Mouse (Mus musculus) liver, adult (tissue): ENCODE results near the gene Gcnt3.
A peak's percentile ranks its signal among the peaks of the same experiment; 100 is the strongest.

Experiments used
- GATA4 ChIP-seq: IDR thresholded peaks from 2 replicates; pipeline ENCODE4 v1.6.1; 2014; ENCODE audit warnings: mild to moderate bottlenecking, low read length; ENCODE audit not compliant: insufficient replicate concordance

The Gcnt3 gene

GRCm38 (mm10) chr9:70037988-70038387 lies at the start of gene Gcnt3:
Gene Gcnt3 (minus strand): TSS chr9:70038088.
- no peak for TF ChIP-seq GATA4

- no peak for TF ChIP-seq GATA4
Observed at GRCm38 (mm10) chr9:70087379-70087778, 49.5 kb upstream of the Gcnt3 start.

GRCm38 (mm10) chr9:70086091-70086490 lies 48.2 kb upstream of the Gcnt3 start:
- no peak for TF ChIP-seq GATA4

- no peak for TF ChIP-seq GATA4
Observed at GRCm38 (mm10) chr9:70084107-70084506, 46.2 kb upstream of the Gcnt3 start.

- TF ChIP-seq GATA4 = no peak
Observed at GRCm38 (mm10) chr9:70082357-70083204, 44.7 kb upstream of the Gcnt3 start.

- no peak for TF ChIP-seq GATA4
Observed at GRCm38 (mm10) chr9:70081767-70082166, 43.9 kb upstream of the Gcnt3 start.

GRCm38 (mm10) chr9:70080976-70081375 lies 43.1 kb upstream of the Gcnt3 start:
- no peak for TF ChIP-seq GATA4

- TF ChIP-seq GATA4 = no peak
Observed at GRCm38 (mm10) chr9:70080027-70080800, 42.3 kb upstream of the Gcnt3 start.

GRCm38 (mm10) chr9:70078034-70078433 lies 40.1 kb upstream of the Gcnt3 start:
- peak; percentile 92 for TF ChIP-seq GATA4

GRCm38 (mm10) chr9:70077170-70077569 lies 39.3 kb upstream of the Gcnt3 start:
- no peak for TF ChIP-seq GATA4

GRCm38 (mm10) chr9:70072387-70072786 lies 34.5 kb upstream of the Gcnt3 start:
- no peak for TF ChIP-seq GATA4

GRCm38 (mm10) chr9:70069961-70070435 lies 32.1 kb upstream of the Gcnt3 start:
- peak; percentile 77; the same call in 1 of the 2 replicates for TF ChIP-seq GATA4

- TF ChIP-seq GATA4 = no peak
Observed at GRCm38 (mm10) chr9:70067497-70067896, 29.6 kb upstream of the Gcnt3 start.

GRCm38 (mm10) chr9:70062012-70062411 lies 24.1 kb upstream of the Gcnt3 start:
- peak; percentile 47; the same call in 1 of the 2 replicates for TF ChIP-seq GATA4

GRCm38 (mm10) chr9:70053411-70053810 lies 15.5 kb upstream of the Gcnt3 start:
- no peak for TF ChIP-seq GATA4

GRCm38 (mm10) chr9:70052730-70053129 lies 14.8 kb upstream of the Gcnt3 start:
- no peak for TF ChIP-seq GATA4
